Mouse (Mus musculus) hindbrain, embryonic 16.5 days (tissue): ENCODE data around the gene Apba3. TPM values are rescaled to one million over a fixed set of nuclear protein-coding genes. Genes with fewer than 3 reads are reported as not detected.

Experiments
- ATAC-seq: fragments of 200-750 bp; cut with Nextera tagmentation; 2 replicates; pipeline ENCODE4 v1.8.0; 2017; ENCODE audit warnings: moderate TSS enrichment, moderate library complexity
- H3K27ac ChIP-seq: fragments of 300-500 bp; sonication (generic); 2 replicates; pipeline ENCODE4 v1.5.1; 2014; ENCODE audit warnings: low read depth, mild to moderate bottlenecking, control low read depth, low read length, moderate library complexity
- H3K27me3 ChIP-seq: fragments of 300-500 bp; sonication (generic); replicated peaks from 2 replicates; pipeline ENCODE4 v1.6.1; 2014; ENCODE audit warnings: low read length; ENCODE audit not compliant: control insufficient read depth, insufficient read depth
- H3K36me3 ChIP-seq: fragments of 300-500 bp; sonication (generic); 2 replicates; pipeline ENCODE4 v1.6.1; 2014; ENCODE audit warnings: mild to moderate bottlenecking, low read length, moderate library complexity, mixed read lengths; ENCODE audit not compliant: control insufficient read depth, insufficient read depth
- H3K4me1 ChIP-seq: fragments of 300-500 bp; sonication (generic); 2 replicates; pipeline ENCODE4 v1.6.1; 2014; ENCODE audit warnings: low read depth, low read length; ENCODE audit not compliant: control insufficient read depth, insufficient read depth
- H3K4me2 ChIP-seq: fragments of 300-500 bp; sonication (generic); 2 replicates; pipeline ENCODE4 v1.6.1; 2014; ENCODE audit warnings: mild to moderate bottlenecking, low read length, control low read depth, moderate library complexity
- H3K4me3 ChIP-seq: fragments of 300-500 bp; sonication (generic); 2 replicates; pipeline ENCODE4 v1.5.1; 2014; ENCODE audit warnings: mild to moderate bottlenecking, low read length, control low read depth, moderate library complexity
- H3K9ac ChIP-seq: fragments of 300-500 bp; sonication (generic); 2 replicates; pipeline ENCODE4 v1.6.1; 2014; ENCODE audit warnings: low read depth, mild to moderate bottlenecking, control low read depth, low read length, moderate library complexity
- H3K9me3 ChIP-seq: fragments of 300-500 bp; sonication (generic); 2 replicates; pipeline ENCODE4 v1.6.1; 2014; ENCODE audit warnings: mild to moderate bottlenecking, low read length, moderate library complexity; ENCODE audit not compliant: control insufficient read depth
- WGBS: fragments of 180-500 bp; shearing (Covaris S2); extraction: QIAGEN DNeasy Blood & Tissue Kit; methylation state at CpG from one replicate; pipeline ENCODE4 v1.1.7; 2014; 5-methylcytosine and 5-hydroxymethylcytosine counted together
- polyA plus RNA-seq: library from polyadenylated mRNA; unstranded; fragments of >200 nt; fragmentation: Nextera tagmentation; extraction: Ambion mirVana; gene quantifications from 2 replicates; pipeline ENCODE4 v1.2.1, GENCODE M21; 2015

Gene Apba3
- polyA plus RNA-seq, 1 experiment from 2014 or later, result 39.2 TPM

DNA sequence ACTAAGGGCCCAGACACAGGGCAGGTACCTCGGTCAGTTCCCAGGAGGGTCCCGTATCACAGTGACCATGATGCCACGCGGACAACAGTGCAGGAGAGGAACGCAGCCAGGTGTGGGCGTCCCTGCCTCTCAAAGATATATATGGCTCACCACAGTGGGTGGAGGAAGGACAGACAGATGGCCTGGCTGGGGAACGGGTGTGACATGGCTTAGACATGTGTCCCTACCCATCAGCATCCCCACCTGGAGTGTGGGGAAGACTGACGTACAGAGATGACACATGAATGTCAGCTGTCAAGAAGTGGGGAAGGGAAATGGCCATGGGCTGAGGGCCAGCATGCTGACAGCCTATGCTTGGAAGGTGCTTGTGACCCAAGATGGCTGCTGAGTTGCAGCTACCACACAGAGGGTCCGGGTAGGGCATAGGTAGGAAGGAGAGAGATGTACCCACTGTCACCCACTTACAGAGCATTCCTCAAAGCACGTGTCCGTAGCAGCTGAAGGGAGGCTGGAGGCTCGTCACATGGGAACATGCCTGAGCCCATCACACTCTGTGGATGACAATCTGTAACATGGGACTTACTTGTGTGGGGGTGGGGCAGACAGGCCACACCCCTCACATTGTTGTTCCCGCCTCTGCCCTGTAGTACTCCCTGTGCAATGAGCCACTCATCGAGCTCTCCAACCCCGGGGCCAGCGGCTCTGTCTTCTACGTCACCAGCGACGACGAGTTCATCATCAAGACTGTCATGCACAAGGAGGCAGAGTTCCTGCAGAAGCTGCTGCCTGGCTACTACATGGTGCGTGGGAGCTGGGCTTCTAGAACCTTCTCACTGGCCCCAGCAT lies 40.3 kb downstream of the Apba3 start:
- WGBS, result 93% methylated on average over 21 of the region's 21 CpGs
- H3K27me3 ChIP-seq, result no peaks in the 10 kb centered on the region
- no peak overlapping the region for H3K27ac ChIP-seq
- H3K9ac ChIP-seq, result no peak overlapping the region
- H3K9me3 ChIP-seq, result no peaks in the 10 kb centered on the region
- ATAC-seq, result no peak
- H3K4me2 ChIP-seq, result no peak overlapping the region
- peaks cover 13% of the 10 kb centered on the region for H3K4me1 ChIP-seq
- H3K4me3 ChIP-seq, result no peak overlapping the region
- peaks cover 41% of the 10 kb centered on the region for H3K36me3 ChIP-seq

DNA sequence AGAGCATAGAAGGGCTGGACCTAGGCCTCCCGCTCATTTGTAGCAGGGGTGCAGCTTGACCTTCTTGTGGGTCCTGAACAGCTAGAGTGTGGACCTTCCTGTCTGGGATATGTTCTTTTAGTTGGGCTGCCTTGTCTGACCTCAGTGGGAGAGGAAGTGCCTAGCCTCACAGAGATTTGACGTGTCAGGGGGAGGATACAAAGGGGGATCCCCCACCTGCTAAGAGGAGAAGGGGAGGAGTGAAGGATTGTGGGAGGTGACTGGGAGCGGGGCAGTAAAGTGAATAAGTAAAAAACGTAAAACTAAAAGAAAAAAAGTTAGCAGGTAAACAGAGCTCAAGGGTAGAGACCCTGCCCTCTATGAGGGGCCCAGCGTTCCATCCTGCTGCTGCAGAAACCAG lies 42.8 kb downstream of the Apba3 start:
- WGBS, result 92% methylated on average over 5 of the region's 5 CpGs
- peaks cover 2% of the 10 kb centered on the region; the same call in 1 of the 2 replicates for H3K4me1 ChIP-seq
- H3K27ac ChIP-seq, result no peak overlapping the region
- H3K4me3 ChIP-seq, result no peak overlapping the region
- H3K4me2 ChIP-seq, result no peak overlapping the region
- H3K9ac ChIP-seq, result no peak overlapping the region
- ATAC-seq, result no peak
- peaks cover 60% of the 10 kb centered on the region for H3K36me3 ChIP-seq
- no peaks in the 10 kb centered on the region for H3K27me3 ChIP-seq
- H3K9me3 ChIP-seq, result no peaks in the 10 kb centered on the region

DNA sequence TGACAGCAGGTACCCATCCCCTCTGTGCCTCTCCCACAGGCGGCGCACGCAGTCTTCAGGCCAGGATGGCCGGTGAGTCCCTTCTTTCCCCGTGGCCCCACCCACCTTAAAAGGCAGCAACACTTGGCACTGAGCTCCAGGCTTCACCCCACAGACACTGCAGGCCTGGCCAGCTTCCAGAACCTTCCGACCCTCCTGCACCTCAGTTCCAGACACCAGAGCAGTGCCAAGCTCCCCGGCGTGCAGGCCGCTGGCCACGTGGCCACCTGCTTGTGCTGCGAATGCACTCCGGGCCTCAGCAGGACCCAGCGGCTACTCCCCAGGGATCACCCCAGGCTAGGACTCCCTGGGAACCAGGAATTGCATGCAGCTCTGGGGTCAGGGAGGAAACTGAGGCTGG lies 46.8 kb downstream of the Apba3 start:
- H3K9me3 ChIP-seq, result no peaks in the 10 kb centered on the region
- no peak overlapping the region for H3K4me3 ChIP-seq
- H3K27me3 ChIP-seq, result no peaks in the 10 kb centered on the region
- WGBS, result 93% methylated on average over 13 of the region's 13 CpGs
- no peaks in the 10 kb centered on the region for H3K4me1 ChIP-seq
- H3K36me3 ChIP-seq, result peaks cover 66% of the 10 kb centered on the region
- ATAC-seq, result no peak
- H3K27ac ChIP-seq, result no peak overlapping the region
- no peak overlapping the region for H3K4me2 ChIP-seq
- no peak overlapping the region for H3K9ac ChIP-seq

DNA sequence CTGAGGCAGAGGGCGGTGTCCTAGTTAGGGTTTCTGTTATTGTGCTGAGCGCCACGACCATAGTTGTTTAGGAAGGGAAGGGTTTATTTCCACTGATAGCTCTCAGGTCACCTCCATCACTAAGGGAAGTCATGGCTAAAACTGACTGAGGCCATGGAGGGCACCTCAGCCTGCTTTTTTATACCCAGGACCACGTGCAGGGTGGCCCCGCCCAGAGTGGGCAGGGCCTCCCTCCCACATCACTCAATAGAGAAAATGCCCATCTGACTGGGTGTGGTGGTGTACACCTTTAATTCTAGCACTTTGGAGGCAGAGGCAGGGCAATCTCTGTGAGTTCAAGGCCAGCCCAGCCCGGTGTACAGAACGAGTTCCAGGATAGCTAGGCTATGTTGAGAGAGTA lies 47.4 kb downstream of the Apba3 start:
- 81% methylated on average over 7 of the region's 7 CpGs for WGBS

DNA sequence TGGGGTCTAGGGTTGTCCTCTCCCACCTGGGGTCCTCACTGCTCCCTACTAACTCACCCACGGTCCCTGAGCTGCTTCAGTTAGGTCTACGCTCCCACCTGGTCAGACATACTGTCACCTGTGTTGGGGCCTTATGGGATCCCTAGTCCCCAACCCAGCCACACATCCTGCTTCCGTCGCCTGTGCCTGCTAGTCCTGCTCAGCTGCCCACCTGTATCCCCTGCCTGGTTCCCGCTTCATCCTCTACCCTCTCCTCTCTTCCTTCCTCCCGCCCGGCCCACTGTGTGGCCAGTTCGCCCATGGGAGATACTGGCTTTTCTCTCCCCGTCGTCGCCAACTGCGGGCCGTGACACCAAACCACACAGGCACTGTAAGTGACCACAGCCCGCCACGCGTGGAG lies 48.8 kb downstream of the Apba3 start:
- Histone ChIP-seq H3K4me2 (no peak overlapping the region), H3K27me3 (no peaks in the 10 kb centered on the region), H3K9me3 (no peaks in the 10 kb centered on the region), H3K27ac (no peak overlapping the region), H3K9ac (no peak overlapping the region), H3K4me3 (no peak overlapping the region), H3K4me1 (peaks cover 11% of the 10 kb centered on the region), H3K36me3 (peaks cover 56% of the 10 kb centered on the region)
- ATAC-seq, result no peak
- 92% methylated on average over 16 of the region's 16 CpGs for WGBS

More for the DNA sequence above, 47.4 kb downstream of the Apba3 start:
- Histone ChIP-seq H3K36me3 (peaks cover 62% of the 10 kb centered on the region), H3K4me2 (no peak overlapping the region), H3K9me3 (no peaks in the 10 kb centered on the region), H3K27me3 (no peaks in the 10 kb centered on the region), H3K4me1 (peaks cover 5% of the 10 kb centered on the region), H3K27ac (no peak overlapping the region), H3K9ac (no peak overlapping the region), H3K4me3 (no peak overlapping the region)
- no peak for ATAC-seq

DNA sequence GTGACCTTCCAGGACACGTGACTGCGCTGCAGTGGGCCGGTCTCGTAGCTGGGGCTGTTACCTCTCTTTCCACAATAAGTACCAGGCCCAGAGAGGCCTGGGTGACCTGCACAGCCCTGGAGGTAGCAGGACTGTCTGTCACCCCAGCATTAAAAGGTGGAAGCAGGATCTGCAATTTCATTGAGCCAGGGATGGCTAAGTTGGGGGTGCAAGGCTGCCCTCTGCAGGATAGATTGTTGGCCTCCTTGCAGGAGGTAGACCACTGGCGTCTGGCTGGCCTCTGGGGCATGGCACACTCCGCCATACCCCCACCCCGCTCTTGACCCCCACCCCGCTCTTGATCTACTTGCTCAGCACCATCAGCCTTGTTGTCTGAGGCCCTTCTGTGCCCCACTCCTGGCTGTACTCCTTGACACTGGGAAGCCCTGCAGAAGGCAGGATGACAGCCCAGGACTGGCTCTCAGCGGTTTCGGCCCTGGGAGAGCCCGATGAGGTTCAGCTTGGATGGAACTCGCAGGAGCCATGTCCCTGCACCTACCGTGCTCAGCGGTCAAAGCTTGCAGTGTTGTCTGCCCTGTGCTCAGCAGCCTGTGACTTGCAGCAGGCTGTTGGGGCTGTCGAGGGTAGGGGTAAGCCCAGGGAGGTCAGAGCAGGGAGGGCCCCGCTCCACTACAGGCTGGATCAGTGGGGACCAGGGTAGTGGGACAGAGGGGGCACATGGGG lies 49.7 kb downstream of the Apba3 start:
- Histone ChIP-seq H3K9me3 (no peaks in the 10 kb centered on the region), H3K27ac (no peak overlapping the region), H3K27me3 (no peaks in the 10 kb centered on the region), H3K4me2 (peak overlapping the region; percentile 2; the same call in 1 of the 2 replicates), H3K9ac (0 out of 2 replicates have a peak overlapping the region, but pooled peaks have one; percentile 11), H3K4me1 (peaks cover 12% of the 10 kb centered on the region), H3K4me3 (no peak overlapping the region), H3K36me3 (peaks cover 49% of the 10 kb centered on the region)
- 48% methylated on average over 16 of the region's 16 CpGs for WGBS
- no peak for ATAC-seq

DNA sequence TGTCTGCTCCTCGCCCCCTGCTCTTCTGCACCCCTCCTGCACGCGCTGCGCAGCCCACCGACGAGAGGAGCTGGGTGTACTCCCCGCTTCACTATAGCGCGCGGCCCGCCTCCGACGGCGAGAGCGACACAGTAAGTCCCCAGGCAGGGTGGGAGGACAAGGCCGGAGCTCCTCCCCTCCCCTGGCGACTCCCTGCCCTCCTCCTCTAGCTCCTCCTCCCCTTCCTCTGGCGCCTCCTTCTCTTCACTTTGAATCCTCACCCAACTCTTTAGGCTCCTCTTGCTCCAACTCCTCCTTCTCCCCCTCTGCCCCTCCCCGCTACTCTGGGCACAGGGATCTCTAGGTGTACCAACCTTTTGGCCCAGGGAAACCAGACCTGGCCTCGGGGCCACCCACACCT lies 50.5 kb downstream of the Apba3 start:
- H3K9ac ChIP-seq, result no peak overlapping the region

DNA sequence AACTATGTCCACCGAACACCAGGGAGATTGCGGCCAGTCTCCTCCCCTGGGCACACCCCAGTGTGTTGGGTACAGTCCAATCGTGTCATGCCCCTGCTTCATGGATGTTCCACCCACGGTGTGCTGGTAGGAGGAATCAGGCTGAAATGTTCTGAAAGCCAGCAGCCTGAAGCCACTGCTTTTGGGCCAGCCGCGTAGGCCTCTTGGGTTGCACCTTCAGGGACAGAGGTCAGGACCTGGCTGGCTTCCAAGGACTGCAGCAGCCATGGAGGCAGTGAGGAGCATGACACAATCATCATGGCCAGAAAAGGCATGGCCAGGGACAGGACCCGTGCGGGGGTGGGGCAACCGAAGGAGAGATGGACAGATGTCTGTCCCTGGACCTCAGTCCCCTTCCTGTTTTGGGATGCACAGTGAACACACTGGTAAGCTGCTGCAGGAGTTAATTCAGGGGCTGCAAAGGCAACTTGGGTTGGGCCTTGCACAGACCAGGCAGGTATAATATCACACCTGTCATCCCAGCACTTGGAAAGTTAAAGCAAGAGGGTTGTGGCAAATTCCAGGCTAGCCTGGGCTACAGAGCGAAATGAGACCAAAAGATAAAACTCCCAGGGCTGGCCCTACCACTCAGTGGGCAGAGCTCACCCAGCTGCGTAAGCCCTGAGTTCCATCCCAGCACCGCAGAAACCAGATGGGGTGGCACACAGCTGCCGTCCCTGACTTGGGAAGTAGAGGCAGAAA lies 52.0 kb downstream of the Apba3 start:
- Histone ChIP-seq H3K27ac (no peak overlapping the region), H3K4me2 (no peak overlapping the region; the same call in 1 of the 2 replicates), H3K4me3 (no peak overlapping the region), H3K36me3 (peaks cover 47% of the 10 kb centered on the region), H3K27me3 (no peaks in the 10 kb centered on the region), H3K9me3 (no peaks in the 10 kb centered on the region), H3K9ac (no peak overlapping the region; the same call in none of the 2 replicates), H3K4me1 (peaks cover 22% of the 10 kb centered on the region)
- WGBS, result 89% methylated on average over 13 of the region's 13 CpGs
- no peak for ATAC-seq

More for the DNA sequence above, 50.5 kb downstream of the Apba3 start:
- ATAC-seq, result no peak
- peaks cover 45% of the 10 kb centered on the region for H3K36me3 ChIP-seq
- H3K9me3 ChIP-seq, result no peaks in the 10 kb centered on the region
- H3K27ac ChIP-seq, result no peak overlapping the region
- peak overlapping the region; percentile 2; the same call in 1 of the 2 replicates for H3K4me2 ChIP-seq
- no peak overlapping the region for H3K4me3 ChIP-seq
- WGBS, result 18% methylated on average over 20 of the region's 20 CpGs
- H3K27me3 ChIP-seq, result no peaks in the 10 kb centered on the region
- H3K4me1 ChIP-seq, result peaks cover 19% of the 10 kb centered on the region
